Mouse (Mus musculus) right cerebral cortex, postnatal 36 days (tissue): Measurements from ENCODE around the gene Bbs1.
"Not testable (repeated sequence)": the region's sequence is repeated elsewhere in the genome, so short reads cannot be mapped to it uniquely, and the experiment has no call there.

Experiments
- DNase-seq, 2 experiments: peaks; one replicate each; pipeline ENCODE4 v3.0.0; 2022; ENCODE audit warnings: low spot score in 2 of 2, mixed read lengths in 1 of 2

Bbs1 gene

GRCm38 (mm10) chr19:4905979-4906794 lies at the start of gene Bbs1:
TSS of gene Bbs1 (minus strand) at chr19:4906628.
- peak; percentile 59 to 63 for DNase-seq

GRCm38 (mm10) chr19:4948641-4949040 lies 42.2 kb upstream of the Bbs1 start:
- not testable (repeated sequence) for DNase-seq

GRCm38 (mm10) chr19:4945540-4945939 lies 39.1 kb upstream of the Bbs1 start:
- no peak for DNase-seq

GRCm38 (mm10) chr19:4943253-4943588 lies 36.8 kb upstream of the Bbs1 start:
- no peak for DNase-seq

- DNase-seq: peak; percentile 63 to 72
Measured at GRCm38 (mm10) chr19:4942551-4943252, 36.3 kb upstream of the Bbs1 start, which contains the start of gene Peli3. TSS of gene Peli3 (minus strand) at chr19:4943127.

- DNase-seq: no peak
Measured at GRCm38 (mm10) chr19:4937444-4938310, 31.2 kb upstream of the Bbs1 start.

- DNase-seq: no peak
Measured at GRCm38 (mm10) chr19:4936896-4937295, 30.5 kb upstream of the Bbs1 start.

GRCm38 (mm10) chr19:4928781-4929180 lies 22.4 kb upstream of the Bbs1 start:
- DNase-seq: no peak

GRCm38 (mm10) chr19:4927904-4928531 lies 21.6 kb upstream of the Bbs1 start, which contains the start of gene Dpp3:
TSS of gene Dpp3 (minus strand) at chr19:4928287.
- DNase-seq: peak; percentile 95 to 97

- no peak for DNase-seq
Measured at GRCm38 (mm10) chr19:4925121-4925860, 18.9 kb upstream of the Bbs1 start.

GRCm38 (mm10) chr19:4919652-4920051 lies 13.2 kb upstream of the Bbs1 start:
- DNase-seq: no peak

- DNase-seq: no peak
Measured at GRCm38 (mm10) chr19:4916827-4917226, 10.4 kb upstream of the Bbs1 start.

GRCm38 (mm10) chr19:4915924-4916603 lies 9.6 kb upstream of the Bbs1 start:
- DNase-seq: no peak

GRCm38 (mm10) chr19:4909376-4909775 lies 2.9 kb upstream of the Bbs1 start:
- DNase-seq: no peak

GRCm38 (mm10) chr19:4908107-4908506 lies 1.7 kb upstream of the Bbs1 start:
- no peak for DNase-seq

GRCm38 (mm10) chr19:4899888-4900287 lies 6.5 kb downstream of the Bbs1 start:
- DNase-seq: no peak

- DNase-seq: no peak
Measured at GRCm38 (mm10) chr19:4898972-4899371, 7.5 kb downstream of the Bbs1 start.

- no peak for DNase-seq
Measured at GRCm38 (mm10) chr19:4896780-4897520, 9.5 kb downstream of the Bbs1 start.

- no peak for DNase-seq
Measured at GRCm38 (mm10) chr19:4891798-4892197, 14.6 kb downstream of the Bbs1 start.

- DNase-seq: no peak
Measured at GRCm38 (mm10) chr19:4889791-4890190, 16.6 kb downstream of the Bbs1 start.
